Mouse (Mus musculus) heart, adult 2 months (tissue): ENCODE results near the gene H2afy. TPM values are rescaled to one million over a fixed set of nuclear protein-coding genes. Genes with fewer than 3 reads are reported as not detected.

ENCODE experiments used
- DNase-seq, 2 experiments: peaks; one replicate each; pipeline ENCODE4 v3.0.0; 2021
- H3K27ac ChIP-seq: fragments of 200-600 bp; 2 replicates; pipeline ENCODE4 v1.8.1; 2022
- H3K27me3 ChIP-seq: fragments of 200-500 bp; 2 replicates; pipeline ENCODE4 v1.6.1; 2012; ENCODE audit warnings: mild to moderate bottlenecking, low read length, inconsistent platforms, mixed read lengths; ENCODE audit not compliant: control insufficient read depth, insufficient read depth
- H3K36me3 ChIP-seq: fragments of 200-500 bp; 2 replicates; pipeline ENCODE4 v1.6.1; 2012; ENCODE audit warnings: low read length, inconsistent platforms; ENCODE audit not compliant: control insufficient read depth, insufficient read depth
- H3K4me1 ChIP-seq: fragments of 200-500 bp; 2 replicates; pipeline ENCODE4 v1.6.1; 2011; ENCODE audit warnings: low read length; ENCODE audit not compliant: control insufficient read depth, insufficient read depth
- H3K4me3 ChIP-seq: fragments of 200-600 bp; 2 replicates; pipeline ENCODE4 v1.8.1; 2022
- H3K79me2 ChIP-seq: fragments of 200-500 bp; replicated peaks from 2 replicates; pipeline ENCODE4 v1.6.1; 2012; ENCODE audit warnings: mild to moderate bottlenecking, inconsistent platforms, low read length, moderate library complexity, mixed read lengths; ENCODE audit not compliant: control insufficient read depth, insufficient read depth
- H3K9ac ChIP-seq: fragments of 200-500 bp; 2 replicates; pipeline ENCODE4 v1.6.1; 2012; ENCODE audit warnings: low read depth, mild to moderate bottlenecking, control low read depth, inconsistent platforms, low read length, mixed read lengths
- CTCF ChIP-seq: fragments of 200-600 bp; IDR thresholded peaks from 2 replicates; pipeline ENCODE4 v1.8.1; 2022; ENCODE audit warnings: antibody characterized with exemption, mild to moderate bottlenecking, moderate library complexity
- EP300 ChIP-seq: fragments of 200-500 bp; IDR thresholded peaks from 2 replicates; pipeline ENCODE4 v1.6.1; 2011; ENCODE audit warnings: low read depth, low read length, control low read depth; ENCODE audit not compliant: insufficient read depth
- POLR2A ChIP-seq: fragments of 200-500 bp; IDR thresholded peaks from 2 replicates; pipeline ENCODE4 v1.6.1; 2011; ENCODE audit warnings: mild to moderate bottlenecking, low read depth, low read length, control low read depth; ENCODE audit not compliant: insufficient read depth
- whole genome bisulfite sequencing: fragments of 180-500 bp; shearing (Covaris S2); methylation state at CpG from one replicate; pipeline ENCODE4 v1.1.7; 2018; 5-methylcytosine and 5-hydroxymethylcytosine counted together
- intact Hi-C: fragments of 180-260 bp; cut with DNase I; formaldehyde crosslinking; loops from one replicate; pipeline ENCODE4 v1.15.1; 2025
- polyA plus RNA-seq: library from polyadenylated mRNA; depleted of rRNA; stranded (reverse); fragments of >200 nt; gene quantifications from 2 replicates; pipeline ENCODE4 v1.2.3, GENCODE M21; 2012
- total RNA-seq, 2 experiments: library from RNA; stranded (reverse); gene quantifications; 2 replicates each; pipeline ENCODE4 v1.2.3; 2021

The H2afy gene
- total and polyA plus RNA-seq, 3 experiments = 34.9 to 49.6 (median 43.3) TPM

GRCm38 (mm10) chr13:56172901-56173545, 36.9 kb upstream of the H2afy start:
- Histone ChIP-seq H3K36me3 (no peaks in the 10 kb centered on the region), H3K27me3 (no peaks in the 10 kb centered on the region), H3K9ac (no peak overlapping the region), H3K27ac (no peak overlapping the region), H3K79me2 (no peaks in the 10 kb centered on the region), H3K4me1 (peaks cover 3% of the 10 kb centered on the region), H3K4me3 (no peak overlapping the region)
- DNase-seq = peak; percentile 31 to 42
- intact Hi-C loops = no loop called here
- WGBS = 43% methylated on average over 7 of the region's 7 CpGs
- TF ChIP-seq POLR2A (0 out of 2 replicates have a peak, but pooled peaks have one; percentile 10), EP300 (0 out of 2 replicates have a peak, but pooled peaks have one; percentile 13), CTCF (no peak)

DNA sequence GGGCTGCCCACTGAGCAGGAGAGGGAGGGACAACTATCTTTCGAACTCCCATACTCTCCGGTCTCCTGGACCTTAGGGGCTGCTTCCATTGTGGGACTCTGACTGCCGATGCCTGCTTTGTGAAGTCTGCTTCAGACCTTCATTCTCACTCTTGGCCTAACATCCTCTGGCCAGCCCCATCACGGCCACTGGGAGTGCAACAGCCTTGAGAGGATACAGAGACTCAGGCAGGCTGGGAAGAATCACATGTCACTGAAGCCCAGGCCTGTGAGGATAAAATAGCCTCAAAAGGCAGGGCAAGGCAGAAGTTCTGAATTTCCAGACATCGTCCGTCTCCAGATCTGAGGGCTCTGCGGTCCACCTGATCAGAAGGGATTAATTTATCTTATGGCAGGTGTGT, 35.9 kb upstream of the H2afy start:
- H3K9ac ChIP-seq = no peak overlapping the region
- DNase-seq = no peak
- no peaks in the 10 kb centered on the region for H3K36me3 ChIP-seq
- 78% methylated on average over 7 of the region's 7 CpGs for WGBS
- no peaks in the 10 kb centered on the region for H3K27me3 ChIP-seq
- no peak overlapping the region for H3K4me3 ChIP-seq
- peaks cover 3% of the 10 kb centered on the region for H3K4me1 ChIP-seq
- H3K27ac ChIP-seq = no peak overlapping the region
- no peak for TF ChIP-seq CTCF
- no peak for TF ChIP-seq POLR2A
- TF ChIP-seq EP300 = no peak
- intact Hi-C loops = no loop called here
- no peaks in the 10 kb centered on the region for H3K79me2 ChIP-seq

DNA sequence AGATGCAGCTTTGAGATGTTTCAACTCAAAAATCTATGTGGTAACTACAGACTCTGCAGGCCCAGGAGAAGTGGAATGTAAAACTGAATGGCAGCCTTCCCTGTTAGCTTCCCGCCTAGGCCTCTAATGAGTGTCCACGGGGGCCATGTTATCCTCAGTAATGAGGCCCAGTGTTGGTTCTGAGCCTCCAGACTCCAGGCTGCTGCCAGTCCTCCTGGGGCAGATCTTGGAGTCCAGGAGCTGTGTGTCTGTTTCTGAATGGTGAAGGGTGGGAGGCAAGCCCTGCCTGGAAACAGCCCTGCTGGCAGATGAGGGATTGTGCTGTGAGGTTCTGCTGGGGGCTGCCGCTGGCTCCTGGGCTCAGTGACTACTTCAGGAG, 32.2 kb upstream of the H2afy start:
- intact Hi-C loops = no loop called here
- Histone ChIP-seq H3K36me3 (no peaks in the 10 kb centered on the region), H3K9ac (no peak overlapping the region), H3K27ac (no peak overlapping the region), H3K4me1 (peaks cover 5% of the 10 kb centered on the region), H3K27me3 (no peaks in the 10 kb centered on the region), H3K4me3 (no peak overlapping the region), H3K79me2 (no peaks in the 10 kb centered on the region)
- no peak for TF ChIP-seq POLR2A
- no peak for DNase-seq
- WGBS = 85% methylated on average over 3 of the region's 3 CpGs

GRCm38 (mm10) chr13:56167446-56168402, 31.6 kb upstream of the H2afy start:
- no peaks in the 10 kb centered on the region for H3K79me2 ChIP-seq
- intact Hi-C loops = no loop called here
- H3K4me3 ChIP-seq = no peak overlapping the region
- no peak for DNase-seq
- no peak overlapping the region for H3K9ac ChIP-seq
- H3K36me3 ChIP-seq = no peaks in the 10 kb centered on the region
- H3K27ac ChIP-seq = no peak overlapping the region
- TF ChIP-seq CTCF = peak; percentile 72
- TF ChIP-seq EP300 = no peak
- H3K27me3 ChIP-seq = no peaks in the 10 kb centered on the region
- 33% methylated on average over 12 of the region's 14 CpGs for WGBS
- peaks cover 2% of the 10 kb centered on the region for H3K4me1 ChIP-seq

- WGBS = 84% methylated on average over 11 of the region's 11 CpGs
- H3K36me3 ChIP-seq = no peaks in the 10 kb centered on the region
- no peak overlapping the region for H3K9ac ChIP-seq
- no peak overlapping the region for H3K27ac ChIP-seq
- no peak for DNase-seq
- TF ChIP-seq CTCF (no peak), EP300 (no peak), POLR2A (no peak)
- intact Hi-C loops = no loop called here
- no peaks in the 10 kb centered on the region for H3K79me2 ChIP-seq
- H3K27me3 ChIP-seq = no peaks in the 10 kb centered on the region
- H3K4me1 ChIP-seq = peaks cover 2% of the 10 kb centered on the region
- no peak overlapping the region for H3K4me3 ChIP-seq
Observed at GRCm38 (mm10) chr13:56165561-56165960, 29.4 kb upstream of the H2afy start.

GRCm38 (mm10) chr13:56164372-56164771, 28.2 kb upstream of the H2afy start:
- Histone ChIP-seq H3K4me3 (no peak overlapping the region), H3K27ac (no peak overlapping the region), H3K79me2 (no peaks in the 10 kb centered on the region), H3K36me3 (no peaks in the 10 kb centered on the region), H3K27me3 (no peaks in the 10 kb centered on the region), H3K4me1 (peaks cover 2% of the 10 kb centered on the region), H3K9ac (no peak overlapping the region)
- 84% methylated on average over 3 of the region's 3 CpGs for WGBS
- intact Hi-C loops = no loop called here
- TF ChIP-seq POLR2A (no peak), CTCF (no peak), EP300 (no peak)
- DNase-seq = no peak
